Mouse (Mus musculus): Measurements from ENCODE around the gene Traf2.

Gene Traf2

DNA sequence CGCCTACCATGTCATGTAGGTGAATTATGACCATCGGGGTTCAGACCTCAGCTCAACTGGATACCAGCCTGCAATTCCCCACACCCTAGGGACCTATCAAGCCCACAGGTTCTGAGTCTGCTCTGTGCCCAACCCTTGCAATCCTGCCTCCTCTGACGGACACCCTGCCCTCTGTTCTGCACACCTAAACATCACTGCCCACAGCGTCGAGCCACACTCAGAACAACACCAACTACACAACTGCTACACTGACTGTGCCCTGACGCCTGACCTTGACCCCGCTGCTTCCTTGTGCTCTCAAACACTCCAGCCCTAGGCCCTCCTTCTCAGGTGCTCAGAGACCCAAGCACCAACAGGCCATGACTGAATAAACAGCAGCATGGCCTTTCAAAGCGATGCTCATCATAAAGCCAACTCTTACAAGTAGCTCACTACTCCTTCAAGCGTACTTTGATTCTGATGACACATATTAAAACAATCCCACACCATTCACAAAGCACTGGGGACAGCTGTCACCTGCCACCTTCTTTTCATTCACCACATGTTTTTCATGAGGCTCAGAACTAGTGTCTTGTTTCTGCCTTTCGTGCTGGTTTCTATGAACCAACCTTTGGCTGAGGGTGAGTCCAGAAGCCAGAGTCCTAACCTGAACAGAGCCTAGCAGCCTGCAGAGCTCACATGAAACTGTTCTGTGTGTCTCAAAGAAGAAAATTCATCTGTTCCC lies 4.9 kb downstream of the Traf2 start:
- no peak for DNase-seq (ENCODE audit: low read depth, low spot score)

DNA sequence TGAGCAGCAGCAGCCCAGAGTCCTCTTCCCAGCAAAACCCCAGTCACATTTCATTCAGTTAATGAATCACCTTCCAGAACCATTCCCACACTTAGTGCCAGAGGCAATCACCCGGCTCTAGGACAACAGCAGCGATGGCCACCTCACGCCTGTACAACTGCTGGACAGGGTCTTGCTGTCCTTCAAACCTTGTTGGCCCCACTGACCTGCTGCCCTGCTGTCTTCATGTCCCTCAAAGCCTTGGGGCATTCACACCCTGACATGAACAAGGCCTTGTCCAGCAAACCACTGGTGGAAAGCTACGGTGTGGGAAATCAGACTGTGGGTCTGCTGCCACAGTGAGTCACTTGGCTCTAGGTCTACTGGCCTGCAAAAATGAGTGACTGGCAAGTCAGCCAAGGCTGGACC lies 6.2 kb downstream of the Traf2 start:
- DNase-seq (ENCODE audit: low read depth, low spot score): no peak

DNA sequence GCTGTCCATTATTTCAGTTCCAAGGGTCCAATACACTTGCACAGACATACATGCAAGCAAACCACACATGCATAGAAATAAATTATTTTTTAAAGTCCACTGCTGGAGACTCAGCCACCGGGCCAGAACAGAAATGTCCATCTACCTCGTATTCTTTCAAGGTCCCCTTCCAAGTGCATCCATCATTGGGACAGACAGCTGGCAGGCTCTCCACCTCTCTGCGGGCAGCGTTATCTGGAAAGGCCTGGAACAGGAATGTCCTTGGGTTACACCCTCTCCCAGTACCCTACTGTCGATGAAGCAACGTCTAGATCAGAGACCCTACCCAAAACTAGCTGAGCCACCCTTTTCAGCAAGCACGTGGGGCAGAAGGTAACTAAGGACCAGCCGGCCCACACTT lies 10.2 kb downstream of the Traf2 start:
- DNase-seq (ENCODE audit: low read depth, low spot score): no peak

DNA sequence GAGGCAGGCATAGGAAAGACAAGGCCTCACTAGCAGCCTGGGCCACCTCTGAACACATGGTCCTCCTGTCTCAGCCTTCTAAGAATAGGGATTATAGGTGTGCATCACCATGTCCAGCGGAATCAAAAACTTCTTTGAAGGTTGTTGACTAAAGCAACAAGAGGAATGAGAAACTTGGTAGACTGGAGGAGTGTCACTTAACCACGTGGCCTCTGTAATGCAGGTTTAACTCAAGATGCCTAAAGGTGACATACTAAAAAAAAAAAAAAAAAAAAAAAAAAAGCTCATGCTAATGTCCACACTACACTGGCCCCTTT lies 11.9 kb downstream of the Traf2 start:
- no peak for DNase-seq (ENCODE audit: low read depth, low spot score)

DNA sequence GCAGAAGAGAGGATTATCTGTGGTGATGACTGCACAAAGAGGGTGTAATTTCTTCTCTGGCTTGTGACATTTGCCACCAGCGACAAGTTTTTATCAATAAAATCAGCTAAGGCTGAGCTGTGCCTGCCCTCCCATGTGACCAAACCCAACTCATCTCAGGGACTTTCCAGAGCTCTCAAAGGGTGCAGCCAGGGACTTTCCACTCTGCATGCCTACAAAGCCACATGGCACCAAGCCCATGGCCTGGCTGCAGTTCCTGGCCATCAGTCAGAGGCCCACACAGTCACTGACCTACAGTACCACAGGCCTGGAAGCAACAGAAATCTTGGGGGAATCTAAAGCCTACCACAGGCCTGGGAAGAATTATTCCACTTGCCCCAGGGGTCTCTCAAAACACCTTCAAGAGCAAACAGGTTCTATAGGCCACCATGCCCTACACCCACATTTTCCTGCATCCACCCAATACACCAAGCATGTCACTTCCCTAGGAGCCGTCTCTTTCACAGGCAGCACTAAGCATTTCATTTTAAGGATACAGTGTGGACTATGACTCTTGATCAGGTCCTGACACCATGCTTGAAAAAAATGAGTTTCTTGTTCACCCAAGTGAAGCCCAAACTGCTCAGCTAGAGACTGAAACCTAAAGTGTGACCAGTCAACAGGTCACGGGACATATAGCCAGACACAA lies 12.4 kb downstream of the Traf2 start:
- DNase-seq (ENCODE audit: low read depth, low spot score): peak; percentile 95

DNA sequence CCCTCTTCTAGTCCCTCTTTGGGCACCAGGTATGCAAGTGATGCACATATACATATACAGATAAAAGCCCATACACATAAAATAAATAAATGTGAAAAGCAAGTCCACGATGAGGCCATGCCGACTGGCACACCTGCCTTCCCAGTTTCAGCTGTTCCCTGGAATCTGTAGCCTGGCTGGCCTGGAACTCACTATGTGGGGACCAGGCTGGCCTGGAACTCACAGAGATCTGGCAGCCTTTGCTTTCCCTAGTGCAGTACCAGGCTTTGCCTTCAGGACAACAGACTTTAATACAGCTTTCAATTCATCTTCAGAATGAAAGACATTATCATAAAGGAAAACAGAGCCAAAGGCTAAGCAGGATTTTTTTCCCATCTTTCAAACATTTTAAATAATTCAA lies 13.0 kb downstream of the Traf2 start:
- DNase-seq (ENCODE audit: low read depth, low spot score): no peak

DNA sequence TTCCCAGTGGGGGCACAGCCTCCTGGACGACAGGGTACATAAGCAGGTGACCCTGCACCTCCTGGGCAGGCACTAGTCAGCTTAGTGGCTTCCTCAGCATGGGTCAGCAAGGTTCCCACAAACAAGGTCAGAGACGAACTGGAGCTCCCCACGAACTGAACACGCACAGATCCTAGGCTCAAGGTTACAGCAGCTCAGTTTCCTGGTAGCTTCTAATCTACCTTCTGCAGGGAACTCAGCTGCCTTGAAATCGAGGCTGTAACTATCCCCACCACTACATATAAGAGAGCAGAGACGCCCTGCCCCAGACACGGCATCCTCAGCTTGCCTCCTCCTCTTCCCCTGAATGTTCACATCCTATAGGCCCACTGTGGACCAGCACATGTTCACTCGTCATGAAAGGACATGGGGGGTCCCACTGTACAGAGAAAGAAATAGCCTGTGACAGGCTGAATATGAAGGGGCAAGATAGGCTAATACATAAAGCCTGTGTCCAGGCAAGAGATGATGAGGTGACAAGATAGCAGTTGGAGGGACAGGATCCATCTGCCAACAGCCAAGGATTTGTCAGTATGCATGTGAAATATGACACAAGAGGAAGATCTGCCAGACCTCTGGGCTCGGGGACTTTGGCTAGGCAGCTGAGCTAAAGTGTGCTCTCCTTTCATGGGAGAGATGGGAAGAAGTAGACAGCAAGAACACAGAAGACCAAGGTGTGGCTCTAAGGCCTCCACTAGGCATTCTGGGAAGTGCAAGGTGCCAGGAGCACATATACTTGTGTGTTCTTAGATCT lies 20.0 kb downstream of the Traf2 start:
- peak; percentile 66 for DNase-seq (ENCODE audit: low read depth, low spot score)

DNA sequence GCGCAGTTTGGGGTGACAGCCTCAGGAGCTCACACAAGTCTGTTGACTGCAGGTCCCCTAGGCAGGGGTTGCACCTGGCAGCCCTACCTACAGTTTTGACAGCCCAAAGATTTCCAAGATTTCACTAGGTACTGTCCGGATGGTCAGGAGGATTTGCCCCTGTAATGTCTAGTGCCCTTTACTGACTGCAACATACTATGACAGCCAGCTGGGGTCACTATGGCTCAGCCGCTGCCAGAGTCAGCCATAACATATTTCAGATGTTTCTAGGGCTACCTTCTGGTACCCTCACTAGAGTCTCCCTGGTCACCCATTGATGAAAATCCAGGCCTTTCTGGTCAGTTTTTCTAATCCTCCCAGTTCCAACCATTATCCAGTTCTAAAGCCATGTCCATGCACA lies 36.8 kb downstream of the Traf2 start:
- no peak for DNase-seq (ENCODE audit: low read depth, low spot score)

DNA sequence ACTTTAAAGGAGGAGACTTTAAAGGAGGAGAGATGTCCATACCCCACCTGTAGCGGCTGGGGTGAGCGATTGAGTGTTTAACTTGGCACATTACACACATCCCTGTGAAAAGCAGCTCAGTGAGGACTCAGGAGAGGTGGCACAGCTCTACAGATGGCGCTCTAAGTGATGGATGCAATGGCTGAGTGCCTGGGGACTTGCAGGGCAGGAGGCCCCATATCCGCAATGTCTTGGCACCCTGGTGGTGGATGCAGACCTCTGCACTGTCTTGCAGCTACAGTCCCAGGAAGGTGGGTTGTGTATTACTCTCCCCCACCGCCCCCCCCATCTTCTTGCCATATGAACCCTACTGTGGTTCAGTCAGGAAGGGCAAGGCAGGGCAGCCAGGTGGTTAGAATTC lies 39.8 kb downstream of the Traf2 start:
- DNase-seq (ENCODE audit: low read depth, low spot score): no peak

DNA sequence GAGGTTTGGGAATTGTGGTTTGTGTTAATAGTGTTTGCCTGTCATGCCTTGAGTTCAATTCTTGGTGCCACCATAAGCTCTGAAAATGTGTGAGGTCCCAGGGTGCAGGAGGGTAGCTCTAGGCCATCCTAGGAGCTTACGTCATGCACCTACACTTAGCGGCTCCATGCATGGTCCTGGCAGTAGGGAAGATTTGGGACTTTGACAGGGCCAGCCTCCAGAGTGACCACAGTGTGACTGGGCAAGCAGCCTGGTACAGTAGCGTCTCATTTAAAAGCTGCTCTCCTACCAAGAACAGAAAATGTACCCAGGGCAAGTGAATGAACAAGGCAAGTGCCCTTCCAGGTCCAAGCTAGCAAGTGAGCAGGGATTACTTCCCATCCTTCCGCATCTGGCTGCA lies 40.9 kb downstream of the Traf2 start:
- no peak for DNase-seq (ENCODE audit: low read depth, low spot score)

DNA sequence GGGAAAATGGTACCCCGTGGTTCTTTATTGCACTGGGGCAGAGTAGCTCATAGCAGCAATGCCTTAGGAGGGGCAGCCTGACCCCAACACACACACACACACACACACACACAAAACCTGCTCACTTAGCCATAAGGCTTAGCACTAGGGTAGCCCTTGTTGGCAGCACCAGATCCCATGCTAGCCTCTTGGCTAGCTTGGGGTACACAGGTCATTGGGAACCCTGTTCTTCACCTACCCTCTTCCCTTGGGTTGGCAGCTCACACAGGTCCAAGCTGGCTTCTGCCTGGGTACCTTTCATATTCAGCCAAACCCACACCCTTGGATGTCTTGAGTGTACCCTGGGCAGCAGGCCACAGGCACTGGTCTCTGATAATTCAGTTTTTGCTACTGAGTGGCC lies 41.7 kb downstream of the Traf2 start:
- DNase-seq (ENCODE audit: low read depth, low spot score): no peak

DNA sequence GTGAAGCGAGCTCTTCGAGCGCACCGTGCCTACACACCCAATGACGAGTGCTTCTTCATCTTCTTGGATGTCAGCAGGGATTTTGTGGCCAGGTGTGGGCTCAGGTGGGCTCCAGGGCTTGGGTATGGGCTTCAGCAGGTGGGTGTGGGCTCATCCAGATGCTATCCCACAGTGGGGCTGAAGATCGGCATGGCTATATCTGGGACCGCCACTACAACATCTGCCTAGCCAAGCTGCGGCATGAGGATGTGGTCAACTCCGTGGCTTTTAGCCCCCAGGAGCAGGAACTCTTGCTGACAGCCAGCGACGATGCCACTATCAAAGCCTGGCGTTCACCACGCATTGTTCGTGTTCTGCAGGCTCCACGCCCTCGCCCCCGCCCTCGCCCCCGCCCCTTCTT lies 42.2 kb downstream of the Traf2 start:
- DNase-seq (ENCODE audit: low read depth, low spot score): no peak

DNA sequence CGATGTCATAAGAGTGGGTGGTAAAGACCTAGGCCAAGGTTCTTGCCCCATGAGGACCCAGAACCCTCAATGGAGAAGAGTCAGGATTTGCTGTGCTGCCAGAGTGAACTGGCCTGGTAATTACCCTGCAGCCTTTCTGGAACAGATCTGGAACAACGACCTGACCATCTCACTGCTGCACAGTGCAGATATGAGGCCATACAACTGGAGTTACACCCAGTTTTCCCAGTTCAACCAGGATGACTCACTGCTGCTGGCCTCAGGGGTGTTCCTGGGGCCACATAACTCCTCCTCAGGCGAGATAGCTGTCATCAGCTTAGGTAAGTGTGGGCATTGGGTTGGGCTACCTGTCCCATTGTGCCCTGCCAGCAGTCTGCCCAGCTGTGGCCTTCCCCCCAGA lies 44.0 kb downstream of the Traf2 start:
- DNase-seq (ENCODE audit: low read depth, low spot score): no peak

DNA sequence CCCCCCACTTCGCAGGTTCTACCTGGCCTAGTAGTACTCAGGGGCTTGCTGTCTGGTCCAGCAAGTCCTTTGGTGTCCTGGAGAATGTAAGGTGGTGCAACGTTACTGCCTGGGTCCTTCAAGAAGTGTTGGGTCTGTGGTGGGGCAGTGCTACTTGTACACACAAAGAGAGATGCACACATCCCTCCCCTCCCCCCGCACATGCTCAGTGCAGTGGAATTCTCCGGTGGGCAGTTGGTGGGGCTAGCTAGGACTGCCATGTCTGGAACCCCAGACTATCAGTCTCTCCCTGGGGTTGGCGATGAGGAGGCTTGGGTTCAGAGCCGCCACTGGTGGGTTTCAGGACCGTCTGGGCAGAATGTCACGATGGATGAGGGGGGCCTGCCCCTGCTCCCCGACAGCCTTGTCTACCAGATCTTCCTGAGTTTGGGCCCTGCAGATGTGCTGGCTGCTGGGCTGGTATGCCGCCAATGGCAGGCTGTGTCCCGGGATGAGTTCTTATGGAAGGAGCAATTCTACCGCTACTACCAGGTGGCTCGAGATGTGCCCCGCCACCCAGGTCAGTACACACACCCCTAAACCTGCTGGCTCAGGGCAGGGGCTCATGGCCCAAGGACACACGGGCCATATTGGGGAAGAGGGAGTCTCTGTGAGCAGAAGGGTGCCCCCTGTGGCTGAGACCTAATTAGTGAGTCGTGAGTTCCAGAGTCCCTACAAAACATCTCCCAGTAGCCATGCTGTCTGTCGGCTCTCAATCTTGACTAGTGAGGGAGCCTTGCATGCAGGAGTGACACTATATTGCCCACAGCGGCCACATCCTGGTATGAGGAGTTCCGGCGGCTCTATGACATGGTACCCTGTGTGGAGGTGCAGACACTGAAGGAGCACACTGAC lies 44.9 kb downstream of the Traf2 start, which contains the start of gene C8g:
C8g (minus strand) TSS at position 127 of the 894 bp plus-strand sequence.
- DNase-seq (ENCODE audit: low read depth, low spot score): no peak

DNA sequence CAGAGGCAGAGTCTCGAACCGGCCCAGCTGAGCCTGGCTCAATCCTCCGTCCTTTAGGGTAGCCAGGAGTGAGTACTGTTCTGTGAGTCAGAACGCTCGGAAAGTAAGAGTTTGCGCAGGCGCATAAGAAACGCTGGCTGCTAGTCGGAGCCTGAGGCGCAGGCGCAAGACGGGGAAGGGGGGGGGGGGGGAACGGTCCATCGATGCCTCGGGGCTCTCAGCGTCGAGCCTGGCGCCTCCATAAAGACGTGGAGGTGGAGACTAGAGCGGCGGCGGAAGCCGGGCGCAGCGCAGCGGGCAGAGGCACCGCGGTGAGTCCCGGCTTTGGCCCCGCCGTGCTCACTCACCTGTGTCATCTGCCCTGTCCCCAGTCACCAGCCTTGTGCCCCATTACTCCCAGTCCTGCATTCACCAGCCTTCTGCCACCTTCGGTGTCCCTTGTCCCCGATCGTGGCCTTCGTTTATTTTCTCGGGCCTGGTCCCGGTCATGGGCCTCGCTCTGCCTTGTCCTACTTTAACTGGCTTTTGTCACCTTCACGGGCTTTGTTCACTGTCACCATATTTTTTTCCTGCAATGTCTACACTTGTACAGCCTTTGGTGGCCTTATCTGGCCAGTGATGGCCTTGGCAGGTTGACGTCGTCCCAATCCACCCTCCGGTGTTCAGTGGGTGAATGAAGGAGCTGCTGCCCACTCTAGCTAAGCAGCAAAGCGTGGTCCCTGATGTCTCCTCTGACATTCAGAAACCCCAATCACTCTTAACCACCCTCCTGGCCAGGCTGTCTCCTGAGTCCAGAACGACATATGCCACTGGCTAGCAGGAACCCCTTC lies 45.9 kb downstream of the Traf2 start, which contains the start of gene Fbxw5:
Fbxw5 (plus strand) TSS at position 175 of the 830 bp plus-strand sequence.
- peak; percentile 96 for DNase-seq (ENCODE audit: low read depth, low spot score)

DNA sequence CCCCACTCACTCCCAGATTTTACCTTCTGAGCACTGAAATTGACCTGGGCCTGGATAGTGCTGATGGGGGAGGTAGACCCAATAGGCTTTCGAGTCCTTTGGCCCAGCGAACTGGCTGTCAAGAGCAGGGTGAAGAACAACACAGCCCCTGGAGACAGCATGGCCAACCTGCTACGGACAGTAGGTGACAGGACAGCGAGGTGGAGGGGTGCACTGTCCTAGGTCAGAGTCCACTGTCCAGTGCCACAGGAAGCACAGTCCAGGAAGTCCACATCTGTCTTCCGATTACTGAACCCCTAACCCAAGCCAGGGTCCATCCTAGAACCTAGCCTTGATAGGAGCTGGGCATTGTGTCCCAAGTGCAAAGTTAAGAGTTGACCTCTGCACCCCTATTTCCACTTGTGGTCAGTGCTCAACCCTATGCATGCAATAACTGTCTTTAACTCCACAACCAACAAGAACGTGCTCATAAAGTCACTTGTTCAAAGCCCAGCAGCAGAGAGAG lies 46.6 kb downstream of the Traf2 start:
- DNase-seq (ENCODE audit: low read depth, low spot score): no peak

DNA sequence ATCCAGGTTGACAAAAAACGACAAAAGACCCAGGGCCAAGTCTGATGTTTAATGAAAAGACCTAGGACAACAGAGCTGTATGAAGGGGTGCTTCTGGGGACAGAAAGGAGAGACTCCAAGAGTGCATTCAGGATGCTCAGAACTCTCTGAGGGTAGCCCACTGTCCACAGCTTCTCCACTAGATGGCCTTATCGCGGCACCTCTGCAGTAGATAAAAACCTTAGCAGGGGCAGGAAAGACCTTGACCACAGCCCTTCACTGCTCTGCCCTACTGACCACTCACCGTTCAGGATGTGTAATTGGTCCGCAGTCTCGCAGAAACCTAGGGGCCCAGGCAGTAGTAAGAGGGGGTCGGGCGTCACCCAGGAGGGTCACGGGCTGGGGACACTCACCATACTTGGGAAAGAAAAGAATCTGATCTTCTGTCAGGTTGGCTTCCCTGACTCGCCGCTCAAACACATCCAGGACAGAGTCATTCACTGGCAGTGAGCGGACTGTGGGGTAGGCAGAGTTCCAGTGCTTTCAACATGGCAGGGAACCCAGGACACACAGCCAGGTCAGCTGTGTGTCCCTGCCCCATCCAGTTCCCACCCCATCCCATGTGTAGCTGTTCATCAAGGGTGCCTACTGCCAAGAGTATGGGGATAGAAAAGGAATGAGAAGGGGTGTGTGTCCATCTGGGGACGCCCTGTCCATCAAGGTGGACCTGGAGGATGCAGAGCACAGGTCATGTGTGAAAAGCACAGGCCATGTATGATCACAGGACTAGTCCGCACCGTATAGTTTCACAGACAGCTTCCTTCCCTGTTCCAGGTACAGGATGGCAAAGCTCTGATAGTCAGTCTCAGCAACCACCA lies 47.9 kb downstream of the Traf2 start:
- DNase-seq (ENCODE audit: low read depth, low spot score): no peak

DNA sequence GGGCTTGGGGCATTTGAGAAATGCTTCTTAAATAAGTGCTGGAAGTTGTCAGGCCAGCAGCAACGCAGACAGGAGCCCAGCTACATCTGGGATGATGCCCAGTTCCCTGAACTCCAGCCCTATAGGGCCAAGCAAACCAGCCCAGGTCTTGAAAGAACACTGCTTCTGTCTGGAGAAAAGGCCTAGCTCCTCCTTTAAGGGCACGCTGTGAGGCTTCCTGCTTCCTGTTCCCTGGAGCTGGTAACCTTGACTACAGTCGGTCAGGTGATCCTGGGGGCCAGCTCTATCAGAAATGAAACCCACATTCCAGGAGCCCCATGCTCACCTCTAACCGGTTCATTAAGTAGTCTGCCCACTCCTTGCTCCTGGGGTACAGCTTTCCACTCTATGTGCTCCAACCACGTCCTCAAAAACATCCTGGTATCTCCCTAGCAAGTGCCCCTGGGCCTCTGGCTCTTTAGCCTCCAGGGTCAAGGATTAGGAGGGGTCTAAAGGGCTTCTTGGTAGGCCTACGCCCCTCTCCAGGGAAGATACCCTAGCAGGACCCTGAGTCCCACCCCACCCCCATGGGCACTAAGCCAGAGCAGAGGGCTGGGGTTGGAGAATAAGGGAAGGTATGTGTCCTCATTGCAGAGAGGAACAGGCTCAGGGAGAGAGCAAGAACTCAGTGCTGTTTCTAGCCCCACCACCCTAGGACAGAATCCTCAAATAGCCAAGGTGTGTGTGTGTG lies 48.7 kb downstream of the Traf2 start:
- no peak for DNase-seq (ENCODE audit: low read depth, low spot score)

DNA sequence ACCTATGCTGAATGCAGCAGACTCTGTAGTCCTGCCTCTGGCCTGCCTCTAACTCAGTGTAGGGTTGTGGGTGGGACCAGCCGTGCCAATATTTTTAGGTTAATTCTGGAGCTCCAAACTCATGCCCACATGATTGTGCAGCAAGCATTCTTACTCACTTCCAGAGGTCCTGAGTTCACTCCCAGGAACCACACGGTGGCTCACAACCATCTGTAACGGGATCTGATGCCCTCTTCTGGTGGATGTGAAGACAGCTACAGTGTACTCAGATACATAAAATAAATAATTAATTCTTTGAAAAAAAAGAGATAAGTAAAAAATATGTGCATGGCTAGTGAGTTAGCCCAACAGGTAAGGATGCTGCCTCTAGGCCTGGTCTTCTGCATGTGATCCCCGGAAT lies 50.3 kb downstream of the Traf2 start:
- no peak for DNase-seq (ENCODE audit: low read depth, low spot score)
